Mouse (Mus musculus) lung, embryonic 16.5 days (tissue): ENCODE results near the gene Tmem156. TPM values are rescaled to one million over a fixed set of nuclear protein-coding genes. Genes with fewer than 3 reads are reported as not detected.

Experiments used
- ATAC-seq: fragments of 200-750 bp; cut with Nextera tagmentation; 2 replicates; pipeline ENCODE4 v1.8.0; 2017; ENCODE audit warnings: low read depth, mild to moderate bottlenecking, moderate library complexity
- H3K27ac ChIP-seq: fragments of 300-500 bp; sonication (generic); 2 replicates; pipeline ENCODE4 v1.5.1; 2014; ENCODE audit warnings: mild to moderate bottlenecking, control low read depth, low read length
- H3K27me3 ChIP-seq: fragments of 300-500 bp; sonication (generic); 2 replicates; pipeline ENCODE4 v1.6.1; 2014; ENCODE audit warnings: low read depth, low read length, mixed read lengths; ENCODE audit not compliant: control insufficient read depth, insufficient read depth
- H3K36me3 ChIP-seq: fragments of 300-500 bp; sonication (generic); 2 replicates; pipeline ENCODE4 v1.6.1; 2014; ENCODE audit warnings: low read length; ENCODE audit not compliant: control insufficient read depth, insufficient read depth
- H3K4me1 ChIP-seq: fragments of 300-500 bp; sonication (generic); replicated peaks from 2 replicates; pipeline ENCODE4 v1.6.1; 2014; ENCODE audit warnings: low read length, mixed read lengths; ENCODE audit not compliant: control insufficient read depth, insufficient read depth
- H3K4me2 ChIP-seq: fragments of 300-500 bp; sonication (generic); 2 replicates; pipeline ENCODE4 v1.6.1; 2014; ENCODE audit warnings: low read depth, low read length, control low read depth
- H3K4me3 ChIP-seq: fragments of 300-500 bp; sonication (generic); 2 replicates; pipeline ENCODE4 v1.5.1; 2014; ENCODE audit warnings: mild to moderate bottlenecking, low read length, control low read depth
- H3K9ac ChIP-seq: fragments of 300-500 bp; sonication (generic); 2 replicates; pipeline ENCODE4 v1.6.1; 2014; ENCODE audit warnings: low read length, control low read depth
- H3K9me3 ChIP-seq: fragments of 300-500 bp; sonication (generic); 2 replicates; pipeline ENCODE4 v1.6.1; 2016; ENCODE audit warnings: low read length; ENCODE audit not compliant: control insufficient read depth
- WGBS: fragments of 180-500 bp; shearing (Covaris S2); extraction: QIAGEN DNeasy Blood & Tissue Kit; methylation state at CpG from one replicate; pipeline ENCODE4 v1.1.7; 2014; 5-methylcytosine and 5-hydroxymethylcytosine counted together
- polyA plus RNA-seq: library from polyadenylated mRNA; unstranded; fragments of >200 nt; fragmentation: Nextera tagmentation; extraction: Ambion mirVana; gene quantifications from 2 replicates; pipeline ENCODE4 v1.2.1, GENCODE M21; 2015

Tmem156 gene
- polyA plus RNA-seq, 1 experiment from 2014 or later, result 0.77 TPM

- ATAC-seq, result no peak
- Histone ChIP-seq H3K4me3 (no peak overlapping the region), H3K4me2 (no peak overlapping the region), H3K27me3 (no peaks in the 10 kb centered on the region), H3K9me3 (no peaks in the 10 kb centered on the region), H3K27ac (no peak overlapping the region), H3K9ac (no peak overlapping the region), H3K4me1 (peaks cover 9% of the 10 kb centered on the region), H3K36me3 (no peaks in the 10 kb centered on the region)
- 82% methylated on average over 6 of the region's 6 CpGs for WGBS
Measured at GRCm38 (mm10) chr5:65101621-65102020, 9.7 kb upstream of the Tmem156 start.

- Histone ChIP-seq H3K4me1 (peaks cover 8% of the 10 kb centered on the region), H3K9me3 (no peaks in the 10 kb centered on the region), H3K36me3 (no peaks in the 10 kb centered on the region), H3K27me3 (no peaks in the 10 kb centered on the region), H3K4me2 (no peak overlapping the region), H3K27ac (no peak overlapping the region), H3K9ac (no peak overlapping the region), H3K4me3 (no peak overlapping the region)
- 68% methylated on average over 5 of the region's 5 CpGs for WGBS
- no peak for ATAC-seq
Measured at GRCm38 (mm10) chr5:65101209-65101608, 9.3 kb upstream of the Tmem156 start.

GRCm38 (mm10) chr5:65100002-65100401 lies 8.1 kb upstream of the Tmem156 start:
- Histone ChIP-seq H3K4me1 (peaks cover 8% of the 10 kb centered on the region), H3K4me2 (no peak overlapping the region), H3K9ac (no peak overlapping the region), H3K9me3 (no peaks in the 10 kb centered on the region), H3K27ac (no peak overlapping the region), H3K4me3 (no peak overlapping the region), H3K36me3 (no peaks in the 10 kb centered on the region), H3K27me3 (no peaks in the 10 kb centered on the region)
- WGBS, result 87% methylated on average over 11 of the region's 11 CpGs
- no peak for ATAC-seq

GRCm38 (mm10) chr5:65097457-65097856 lies 5.5 kb upstream of the Tmem156 start:
- H3K36me3 ChIP-seq, result no peaks in the 10 kb centered on the region
- no peak overlapping the region for H3K9ac ChIP-seq
- H3K4me3 ChIP-seq, result no peak overlapping the region
- ATAC-seq, result no peak
- no peak overlapping the region for H3K4me2 ChIP-seq
- H3K4me1 ChIP-seq, result peaks cover 5% of the 10 kb centered on the region
- 68% methylated on average over 5 of the region's 5 CpGs for WGBS
- peak overlapping the region; percentile 38; the same call in 1 of the 2 replicates for H3K27ac ChIP-seq
- H3K9me3 ChIP-seq, result no peaks in the 10 kb centered on the region
- H3K27me3 ChIP-seq, result no peaks in the 10 kb centered on the region

- Histone ChIP-seq H3K4me1 (peaks cover 9% of the 10 kb centered on the region), H3K4me3 (no peak overlapping the region), H3K27ac (no peak overlapping the region), H3K27me3 (no peaks in the 10 kb centered on the region), H3K4me2 (no peak overlapping the region), H3K36me3 (no peaks in the 10 kb centered on the region), H3K9me3 (no peaks in the 10 kb centered on the region), H3K9ac (no peak overlapping the region)
- 33% methylated on average over 3 of the region's 3 CpGs for WGBS
- no peak for ATAC-seq
Measured at GRCm38 (mm10) chr5:65096805-65097204, 4.9 kb upstream of the Tmem156 start.

GRCm38 (mm10) chr5:65096082-65096481 lies 4.2 kb upstream of the Tmem156 start:
- Histone ChIP-seq H3K9me3 (no peaks in the 10 kb centered on the region), H3K9ac (no peak overlapping the region), H3K27ac (no peak overlapping the region), H3K4me2 (no peak overlapping the region), H3K27me3 (no peaks in the 10 kb centered on the region), H3K4me3 (no peak overlapping the region), H3K4me1 (peaks cover 10% of the 10 kb centered on the region), H3K36me3 (no peaks in the 10 kb centered on the region)
- ATAC-seq, result no peak
- WGBS, result 74% methylated on average over 3 of the region's 3 CpGs

- Histone ChIP-seq H3K9ac (no peak overlapping the region), H3K4me2 (no peak overlapping the region), H3K4me1 (peaks cover 10% of the 10 kb centered on the region), H3K4me3 (no peak overlapping the region), H3K27me3 (no peaks in the 10 kb centered on the region), H3K27ac (no peak overlapping the region), H3K9me3 (no peaks in the 10 kb centered on the region), H3K36me3 (no peaks in the 10 kb centered on the region)
- WGBS, result 74% methylated on average over 7 of the region's 7 CpGs
- ATAC-seq, result no peak
Measured at GRCm38 (mm10) chr5:65094902-65095545, 3.1 kb upstream of the Tmem156 start.

- Histone ChIP-seq H3K4me3 (no peak overlapping the region), H3K4me2 (no peak overlapping the region), H3K27me3 (no peaks in the 10 kb centered on the region), H3K9me3 (no peaks in the 10 kb centered on the region), H3K4me1 (peaks cover 10% of the 10 kb centered on the region), H3K36me3 (no peaks in the 10 kb centered on the region), H3K27ac (no peak overlapping the region), H3K9ac (no peak overlapping the region)
- ATAC-seq, result no peak
Measured at GRCm38 (mm10) chr5:65093769-65094168, 1.8 kb upstream of the Tmem156 start.

GRCm38 (mm10) chr5:65091184-65091858 lies 611 bp downstream of the Tmem156 start:
- H3K27ac ChIP-seq, result 0 out of 2 replicates have a peak overlapping the region, but pooled peaks have one; percentile 12

More at GRCm38 (mm10) chr5:65091184-65091858, 611 bp downstream of the Tmem156 start:
- Histone ChIP-seq H3K4me2 (peak overlapping the region; percentile 29), H3K9ac (no peak overlapping the region), H3K36me3 (no peaks in the 10 kb centered on the region), H3K27me3 (no peaks in the 10 kb centered on the region), H3K4me1 (peaks cover 7% of the 10 kb centered on the region; the same call in 1 of the 2 replicates), H3K4me3 (no peak overlapping the region), H3K9me3 (no peaks in the 10 kb centered on the region)
- no peak for ATAC-seq
- WGBS, result 48% methylated on average over 11 of the region's 11 CpGs
